Mouse (Mus musculus): ENCODE measurements around the gene Serpinf2. TPM values are rescaled to one million over a fixed set of nuclear protein-coding genes. Genes with fewer than 3 reads are reported as not detected.
"Not testable (repeated sequence)": the region's sequence is repeated elsewhere in the genome, so short reads cannot be mapped to it uniquely, and the experiment has no call there.

Serpinf2 gene
- polyA plus RNA-seq, 1 experiment from 2014 or later, result not detected

- Histone ChIP-seq H3K4me2 (replicated peaks; ENCODE audit: low read depth, low read length) (peak within 1 kb of the TSS; percentile 67), H3K9ac (ENCODE audit: low read depth, low read length) (peak within 1 kb of the TSS; percentile 67), H3K27me3 (ENCODE audit: control insufficient read depth, insufficient read depth, low read length) (no peaks in the 10 kb centered on the region), H3K9me3 (ENCODE audit: control insufficient read depth, low read length) (no peaks in the 10 kb centered on the region), H3K4me3 (ENCODE audit: low read depth, low read length) (peak within 1 kb of the TSS; percentile 68), H3K4me1 (replicated peaks; ENCODE audit: control insufficient read depth, insufficient read depth, low read length) (peaks cover 10% of the 10 kb centered on the region), H3K27ac (ENCODE audit: low read depth, low read length) (peak within 1 kb of the TSS; percentile 82), H3K36me3 (ENCODE audit: control insufficient read depth, insufficient read depth, low read length) (no peaks in the 10 kb centered on the region)
- peak; percentile 96 for ATAC-seq (ENCODE audit: low FRiP score)
- peak; percentile 99 for DNase-seq (ENCODE audit: low spot score)
- WGBS, result under 1% methylated on average over 46 of the region's 46 CpGs
Observed at GRCm38 (mm10) chr11:75460844-75461742, 21.7 kb upstream of the Serpinf2 start, which contains the start of gene Tlcd2. Gene Tlcd2 (plus strand): TSS chr11:75461715.

- H3K9me3 ChIP-seq (ENCODE audit: control insufficient read depth, low read length), result no peaks in the 10 kb centered on the region
- H3K4me2 ChIP-seq (replicated peaks; ENCODE audit: low read depth, low read length), result peak overlapping the region; percentile 57
- peak overlapping the region; percentile 68 for H3K4me3 ChIP-seq (ENCODE audit: low read depth, low read length)
- ATAC-seq (ENCODE audit: low FRiP score) (peak; percentile 25; the same call in 1 of the 2 replicates), DNase-seq (ENCODE audit: low spot score) (peak; percentile 88)
- H3K36me3 ChIP-seq (ENCODE audit: control insufficient read depth, insufficient read depth, low read length), result no peaks in the 10 kb centered on the region
- WGBS, result 3% methylated on average over 19 of the region's 19 CpGs
- H3K4me1 ChIP-seq (replicated peaks; ENCODE audit: control insufficient read depth, insufficient read depth, low read length), result peaks cover 10% of the 10 kb centered on the region
- peak overlapping the region; percentile 82 for H3K27ac ChIP-seq (ENCODE audit: low read depth, low read length)
- H3K27me3 ChIP-seq (ENCODE audit: control insufficient read depth, insufficient read depth, low read length), result no peaks in the 10 kb centered on the region
- peak overlapping the region; percentile 46 for H3K9ac ChIP-seq (ENCODE audit: low read depth, low read length)
Observed at GRCm38 (mm10) chr11:75460103-75460843, 20.9 kb upstream of the Serpinf2 start.

- ATAC-seq (ENCODE audit: low FRiP score) (no peak), DNase-seq (ENCODE audit: low spot score) (no peak)
- WGBS, result 30% methylated on average over 5 of the region's 5 CpGs
- Histone ChIP-seq H3K4me1 (replicated peaks; ENCODE audit: control insufficient read depth, insufficient read depth, low read length) (peaks cover 10% of the 10 kb centered on the region), H3K27me3 (ENCODE audit: control insufficient read depth, insufficient read depth, low read length) (no peaks in the 10 kb centered on the region), H3K9me3 (ENCODE audit: control insufficient read depth, low read length) (no peaks in the 10 kb centered on the region), H3K27ac (ENCODE audit: low read depth, low read length) (peak overlapping the region; percentile 49; the same call in 1 of the 2 replicates), H3K4me3 (ENCODE audit: low read depth, low read length) (peak overlapping the region; percentile 68; the same call in 1 of the 2 replicates), H3K4me2 (replicated peaks; ENCODE audit: low read depth, low read length) (peak overlapping the region; percentile 57; the same call in 1 of the 2 replicates), H3K9ac (ENCODE audit: low read depth, low read length) (peak overlapping the region; percentile 9; the same call in 1 of the 2 replicates), H3K36me3 (ENCODE audit: control insufficient read depth, insufficient read depth, low read length) (no peaks in the 10 kb centered on the region)
Observed at GRCm38 (mm10) chr11:75459751-75460102, 20.3 kb upstream of the Serpinf2 start.

DNA sequence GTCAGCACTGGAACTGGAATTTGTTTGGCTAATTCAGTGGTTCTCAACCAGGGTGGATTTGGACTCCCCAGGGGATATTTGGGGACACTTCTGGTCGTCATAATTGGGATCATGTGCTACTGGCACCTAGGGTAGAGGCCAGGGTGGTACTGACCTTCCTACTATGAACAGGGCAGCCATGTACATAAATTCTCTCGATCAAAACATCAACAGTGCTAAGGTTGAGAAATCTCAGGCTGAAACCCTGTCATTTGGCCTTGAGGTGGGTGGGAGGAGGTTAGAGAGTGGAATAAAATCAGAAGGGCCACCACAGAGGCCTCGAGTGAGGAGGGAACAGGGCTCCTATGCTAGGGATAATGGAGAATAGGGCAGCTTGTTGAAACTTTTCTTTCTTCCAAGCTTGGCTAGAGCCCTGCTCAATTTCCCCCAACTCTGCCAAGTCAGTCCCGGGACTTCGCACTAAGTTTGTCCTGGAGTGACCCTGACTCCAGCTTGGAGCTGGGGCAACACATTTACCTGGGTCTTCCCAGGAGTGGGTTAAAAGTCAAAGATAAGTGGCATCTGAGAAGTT lies 19.8 kb upstream of the Serpinf2 start:
- H3K9ac ChIP-seq (ENCODE audit: low read depth, low read length), result no peak overlapping the region
- H3K4me3 ChIP-seq (ENCODE audit: low read depth, low read length), result no peak overlapping the region
- no peak for ATAC-seq (ENCODE audit: low FRiP score)
- no peaks in the 10 kb centered on the region for H3K27me3 ChIP-seq (ENCODE audit: control insufficient read depth, insufficient read depth, low read length)
- H3K4me2 ChIP-seq (replicated peaks; ENCODE audit: low read depth, low read length), result no peak overlapping the region
- DNase-seq (ENCODE audit: low spot score), result no peak
- H3K9me3 ChIP-seq (ENCODE audit: control insufficient read depth, low read length), result no peaks in the 10 kb centered on the region
- H3K36me3 ChIP-seq (ENCODE audit: control insufficient read depth, insufficient read depth, low read length), result no peaks in the 10 kb centered on the region
- 77% methylated on average over 5 of the region's 5 CpGs for WGBS
- H3K27ac ChIP-seq (ENCODE audit: low read depth, low read length), result no peak overlapping the region
- peaks cover 10% of the 10 kb centered on the region for H3K4me1 ChIP-seq (replicated peaks; ENCODE audit: control insufficient read depth, insufficient read depth, low read length)

- no peak for ATAC-seq (ENCODE audit: low FRiP score)
- no peaks in the 10 kb centered on the region for H3K36me3 ChIP-seq (ENCODE audit: control insufficient read depth, insufficient read depth, low read length)
- H3K4me3 ChIP-seq (ENCODE audit: low read depth, low read length), result no peak overlapping the region
- H3K4me1 ChIP-seq (replicated peaks; ENCODE audit: control insufficient read depth, insufficient read depth, low read length), result peaks cover 13% of the 10 kb centered on the region
- no peaks in the 10 kb centered on the region for H3K27me3 ChIP-seq (ENCODE audit: control insufficient read depth, insufficient read depth, low read length)
- H3K9ac ChIP-seq (ENCODE audit: low read depth, low read length), result no peak overlapping the region
- H3K4me2 ChIP-seq (replicated peaks; ENCODE audit: low read depth, low read length), result no peak overlapping the region
- no peak for DNase-seq (ENCODE audit: low spot score)
- no peak overlapping the region for H3K27ac ChIP-seq (ENCODE audit: low read depth, low read length)
- 83% methylated on average over 8 of the region's 8 CpGs for WGBS
- no peaks in the 10 kb centered on the region for H3K9me3 ChIP-seq (ENCODE audit: control insufficient read depth, low read length)
Observed at GRCm38 (mm10) chr11:75458628-75459041, 19.2 kb upstream of the Serpinf2 start.

DNA sequence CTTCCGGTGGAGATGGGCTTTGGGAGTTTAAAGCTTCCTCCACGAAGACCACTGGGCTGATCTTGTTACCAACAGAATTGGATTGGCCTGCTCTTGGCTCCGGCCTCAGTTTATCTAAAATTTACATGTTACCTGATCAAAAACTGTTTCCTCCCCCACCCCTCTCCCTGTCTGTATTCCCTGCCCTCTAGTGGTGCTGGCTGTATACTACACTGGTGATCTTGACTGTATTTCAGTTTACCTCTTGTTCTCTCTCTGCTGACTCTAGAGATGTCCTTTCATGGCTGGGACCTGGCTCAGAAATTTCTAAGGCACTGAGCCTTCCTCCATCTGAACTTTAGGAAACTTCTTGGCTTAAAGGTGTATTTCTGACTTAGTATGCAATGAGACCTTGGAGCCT lies 18.8 kb upstream of the Serpinf2 start:
- Histone ChIP-seq H3K4me3 (ENCODE audit: low read depth, low read length) (no peak overlapping the region), H3K4me1 (replicated peaks; ENCODE audit: control insufficient read depth, insufficient read depth, low read length) (peaks cover 13% of the 10 kb centered on the region), H3K27me3 (ENCODE audit: control insufficient read depth, insufficient read depth, low read length) (no peaks in the 10 kb centered on the region), H3K27ac (ENCODE audit: low read depth, low read length) (no peak overlapping the region), H3K9me3 (ENCODE audit: control insufficient read depth, low read length) (no peaks in the 10 kb centered on the region), H3K4me2 (replicated peaks; ENCODE audit: low read depth, low read length) (no peak overlapping the region), H3K36me3 (ENCODE audit: control insufficient read depth, insufficient read depth, low read length) (no peaks in the 10 kb centered on the region), H3K9ac (ENCODE audit: low read depth, low read length) (no peak overlapping the region)
- WGBS, result 22% methylated on average over 3 of the region's 3 CpGs
- ATAC-seq (ENCODE audit: low FRiP score), result no peak
- DNase-seq (ENCODE audit: low spot score), result peak; percentile 56

- ATAC-seq (ENCODE audit: low FRiP score) (no peak), DNase-seq (ENCODE audit: low spot score) (no peak)
- Histone ChIP-seq H3K4me1 (replicated peaks; ENCODE audit: control insufficient read depth, insufficient read depth, low read length) (peaks cover 6% of the 10 kb centered on the region), H3K27ac (ENCODE audit: low read depth, low read length) (no peak overlapping the region), H3K9me3 (ENCODE audit: control insufficient read depth, low read length) (no peaks in the 10 kb centered on the region), H3K9ac (ENCODE audit: low read depth, low read length) (no peak overlapping the region), H3K4me3 (ENCODE audit: low read depth, low read length) (no peak overlapping the region), H3K4me2 (replicated peaks; ENCODE audit: low read depth, low read length) (no peak overlapping the region), H3K27me3 (ENCODE audit: control insufficient read depth, insufficient read depth, low read length) (no peaks in the 10 kb centered on the region), H3K36me3 (ENCODE audit: control insufficient read depth, insufficient read depth, low read length) (no peaks in the 10 kb centered on the region)
- 84% methylated on average over 7 of the region's 7 CpGs for WGBS
Observed at GRCm38 (mm10) chr11:75456440-75456871, 17.1 kb upstream of the Serpinf2 start.

DNA sequence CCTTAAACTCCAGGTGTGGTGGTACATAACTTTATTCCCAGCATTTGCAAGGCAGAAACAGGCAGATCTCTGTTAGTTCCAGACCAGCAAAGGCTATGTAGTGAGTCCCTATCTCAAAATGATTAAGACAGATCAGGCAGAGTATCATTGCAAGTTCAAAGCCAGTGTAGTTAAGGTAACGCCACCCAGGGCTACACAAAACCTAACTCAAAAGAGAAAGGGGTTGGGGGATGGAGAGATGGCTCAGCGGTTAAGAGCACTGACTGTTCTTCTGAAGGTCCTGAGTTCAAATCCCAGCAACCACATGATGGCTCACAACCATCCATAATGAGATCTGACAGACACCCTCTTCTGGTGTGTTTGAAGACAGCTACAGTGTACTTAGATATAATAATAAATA lies 16.6 kb upstream of the Serpinf2 start:
- not testable (repeated sequence) for H3K4me2 ChIP-seq (replicated peaks; ENCODE audit: low read depth, low read length); H3K4me1 ChIP-seq (replicated peaks; ENCODE audit: control insufficient read depth, insufficient read depth, low read length); H3K27ac ChIP-seq (ENCODE audit: low read depth, low read length); H3K4me3 ChIP-seq (ENCODE audit: low read depth, low read length); ATAC-seq (ENCODE audit: low FRiP score); H3K36me3 ChIP-seq (ENCODE audit: control insufficient read depth, insufficient read depth, low read length); DNase-seq (ENCODE audit: low spot score); H3K9ac ChIP-seq (ENCODE audit: low read depth, low read length); H3K27me3 ChIP-seq (ENCODE audit: control insufficient read depth, insufficient read depth, low read length); H3K9me3 ChIP-seq (ENCODE audit: control insufficient read depth, low read length)
- WGBS, result 86% methylated on average over 2 of the region's 2 CpGs

Data from hindbrain, embryonic 11.5 days (tissue).